Mouse (Mus musculus) c-Kit-positive CD71-positive TER-119-negative erythroid progenitor cells, embryonic 14.5 days (primary cell): ENCODE results near the gene Adig.

ENCODE experiments used
- DNase-seq: peaks from one replicate; pipeline ENCODE4 v3.0.0-alpha.2; 2013; ENCODE audit warnings: low read depth

Gene Adig

GRCm38 (mm10) chr2:158541286-158541685 lies 38.9 kb downstream of the Adig start:
- DNase-seq = no peak

GRCm38 (mm10) chr2:158545266-158545665 lies 42.9 kb downstream of the Adig start:
- no peak for DNase-seq

GRCm38 (mm10) chr2:158546751-158547150 lies 44.3 kb downstream of the Adig start:
- peak; percentile 27 for DNase-seq

GRCm38 (mm10) chr2:158550067-158550466 lies 47.7 kb downstream of the Adig start:
- peak; percentile 57 for DNase-seq

GRCm38 (mm10) chr2:158554366-158554765 lies 52.0 kb downstream of the Adig start:
- no peak for DNase-seq

GRCm38 (mm10) chr2:158555252-158555651 lies 52.8 kb downstream of the Adig start:
- no peak for DNase-seq

- no peak for DNase-seq
Measured at GRCm38 (mm10) chr2:158555812-158556211, 53.4 kb downstream of the Adig start.

- peak; percentile 33 for DNase-seq
Measured at GRCm38 (mm10) chr2:158556225-158556624, 53.8 kb downstream of the Adig start.

- no peak for DNase-seq
Measured at GRCm38 (mm10) chr2:158556750-158557149, 54.3 kb downstream of the Adig start.
